In the genomic region with DNA sequence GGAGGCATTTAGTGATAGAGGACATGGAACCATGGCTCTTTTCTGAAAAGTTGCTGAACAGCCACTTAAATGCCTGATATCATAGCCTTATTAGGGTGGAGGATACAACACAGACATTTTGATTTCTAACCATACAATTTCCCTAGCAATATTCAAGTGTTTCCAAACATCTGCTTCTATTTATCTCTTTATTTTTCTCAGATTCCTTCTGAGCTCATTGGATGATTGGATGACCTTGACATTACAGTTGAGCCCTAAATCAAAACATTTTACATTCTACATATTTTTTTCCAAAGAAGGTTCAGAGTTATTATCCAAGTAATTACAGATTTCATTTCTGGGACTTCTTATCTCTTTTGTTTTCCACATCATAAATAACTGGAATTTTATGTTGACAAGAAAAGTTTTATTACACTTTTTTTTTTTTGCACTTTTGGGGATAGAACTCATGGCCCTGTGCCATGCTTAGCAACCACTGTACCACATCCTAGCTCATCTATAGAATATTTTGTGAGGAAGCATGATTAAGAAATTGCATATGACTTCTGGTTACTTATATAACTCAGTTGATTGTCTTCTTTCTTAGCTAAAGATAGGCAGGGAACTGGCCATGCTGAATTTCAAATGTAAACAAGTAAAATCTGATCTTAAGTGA, we compare ENCODE assay signal across 30 mouse cellular contexts.
DNase-seq lines count a peak whose midpoint lies in the region; ATAC-seq and TF ChIP-seq lines count a peak whose summit lies in the region.
"Had no signal": no experiment of that assay in that cellular context is flagged by ENCODE, and none has a peak within 500 bp of the region (broad histone marks: within the 10 kb centered on the region; RNA-seq: fewer than 3 reads in every experiment).

No protein-coding gene starts in this region.

- H3K36me3 ChIP-seq in kidney, embryonic 15.5 days, result no peaks in the 10 kb centered on the region
- H3K36me3 ChIP-seq in lung, embryonic 14.5 days (ENCODE audit: insufficient read depth), result no peaks in the 10 kb centered on the region
- no peaks in the 10 kb centered on the region for H3K36me3 ChIP-seq in C2C12 (ENCODE audit: control insufficient read depth, insufficient read depth)
- H3K36me3 ChIP-seq: embryonic facial prominence, embryonic 15.5 days; G1E; hindbrain, embryonic 12.5 days; liver, embryonic 12.5 days; midbrain, embryonic 10.5 days; midbrain, embryonic 15.5 days had no signal

- no peak overlapping the region for H3K9ac ChIP-seq in kidney, embryonic 15.5 days
- H3K9ac ChIP-seq in lung, embryonic 14.5 days, result no peak overlapping the region
- H3K9ac ChIP-seq: embryonic facial prominence, embryonic 15.5 days; forebrain, embryonic 13.5 days; hindbrain, embryonic 12.5 days; liver, embryonic 12.5 days; liver, postnatal 0 days; midbrain, embryonic 15.5 days had no signal

- TF ChIP-seq CTCF in lung, embryonic 14.5 days (IDR thresholded peaks at IDR 0.05; ENCODE audit: low read depth), result no peak
- TF ChIP-seq CTCF in C2C12 (IDR thresholded peaks at IDR 0.05; ENCODE audit: control insufficient read depth, insufficient read depth, insufficient read length), result no peak

- H3K27me3 ChIP-seq in kidney, embryonic 15.5 days, result no peaks in the 10 kb centered on the region
- no peaks in the 10 kb centered on the region for H3K27me3 ChIP-seq in lung, embryonic 14.5 days (ENCODE audit: insufficient read depth, low read length)
- no peaks in the 10 kb centered on the region for H3K27me3 ChIP-seq in C2C12 (ENCODE audit: control insufficient read depth, insufficient read depth, insufficient read length)
- H3K27me3 ChIP-seq: embryonic facial prominence, embryonic 15.5 days; forebrain, embryonic 13.5 days; hindbrain, embryonic 12.5 days; liver, embryonic 12.5 days; midbrain, embryonic 15.5 days; Patski had no signal

- no peak for DNase-seq in kidney, postnatal 25 days
- DNase-seq in lung, embryonic 14.5 days, result peak; percentile 71
- DNase-seq in lung, adult 18-20 months, result no peak
- peak; percentile 20 for DNase-seq in adipocyte (ENCODE audit: low spot score)
- no peak for DNase-seq in spleen, adult 12 weeks (ENCODE audit: low spot score)
- DNase-seq: adrenal gland, postnatal 25 days; cerebellum, adult 11-12 months; cerebellum, adult 9-11 months; embryo, embryonic 11 days; gastrocnemius, postnatal 10 days; heart, adult 18-20 months; heart, postnatal 36 days; layer of hippocampus, adult 9-11 months; liver, postnatal 0 days; right cerebral cortex, postnatal 25 days; spleen, adult 18-20 months; thymus, postnatal 14 days had no signal

- peak overlapping the region; percentile 75 for H3K27ac ChIP-seq in kidney, embryonic 15.5 days
- H3K27ac ChIP-seq in lung, embryonic 14.5 days (ENCODE audit: low read depth), result peak overlapping the region; percentile 71; the same call in 1 of the 2 replicates
- H3K27ac ChIP-seq: embryonic facial prominence, embryonic 15.5 days; forebrain, embryonic 13.5 days; hindbrain, embryonic 12.5 days; liver, embryonic 12.5 days; midbrain, embryonic 10.5 days; midbrain, embryonic 15.5 days had no signal

- H3K79me3 ChIP-seq in C2C12 (ENCODE audit: low read depth), result no peaks in the 10 kb centered on the region

- H3K4me3 ChIP-seq in kidney, embryonic 15.5 days (replicated peaks), result no peak overlapping the region
- H3K4me3 ChIP-seq in lung, embryonic 14.5 days (ENCODE audit: low read depth, low read length), result no peak overlapping the region
- no peak overlapping the region for H3K4me3 ChIP-seq in C2C12 (ENCODE audit: insufficient read depth, poor library complexity, severe bottlenecking)
- H3K4me3 ChIP-seq: embryonic facial prominence, embryonic 15.5 days; forebrain, embryonic 13.5 days; hindbrain, embryonic 12.5 days; liver, embryonic 12.5 days; midbrain, embryonic 10.5 days; midbrain, embryonic 15.5 days had no signal

- H3K9me3 ChIP-seq in kidney, embryonic 15.5 days (replicated peaks), result no peaks in the 10 kb centered on the region
- H3K9me3 ChIP-seq in lung, embryonic 14.5 days (ENCODE audit: low read depth, low read length), result no peaks in the 10 kb centered on the region
- H3K9me3 ChIP-seq: embryonic facial prominence, embryonic 15.5 days; forebrain, embryonic 13.5 days; hindbrain, embryonic 12.5 days; liver, embryonic 12.5 days; midbrain, embryonic 10.5 days; midbrain, embryonic 15.5 days had no signal

- no peak overlapping the region for H3K4me2 ChIP-seq in kidney, embryonic 15.5 days
- H3K4me2 ChIP-seq in lung, embryonic 14.5 days, result no peak overlapping the region
- H3K4me2 ChIP-seq: embryonic facial prominence, embryonic 15.5 days; forebrain, embryonic 13.5 days; heart, embryonic 11.5 days; hindbrain, embryonic 12.5 days; liver, embryonic 12.5 days; midbrain, embryonic 15.5 days had no signal

- no peaks in the 10 kb centered on the region for H3K79me2 ChIP-seq in C2C12 (ENCODE audit: control insufficient read depth, insufficient read depth)

- H3ac ChIP-seq in C2C12 (ENCODE audit: control insufficient read depth, insufficient read length, low read depth), result no peak overlapping the region

- no peak for ATAC-seq in kidney, embryonic 15.5 days (replicated peaks; ENCODE audit: low FRiP score)
- peak; percentile 48; the same call in 1 of the 2 replicates for ATAC-seq in lung, embryonic 14.5 days (ENCODE audit: insufficient read depth)
- ATAC-seq in megakaryocyte progenitor cell, adult 5-6 weeks (replicated peaks; ENCODE audit: poor library complexity), result no peak
- ATAC-seq: forebrain, embryonic 13.5 days; intestine, embryonic 16.5 days; liver, embryonic 12.5 days; midbrain, embryonic 15.5 days had no signal

- H3K4me1 ChIP-seq in kidney, embryonic 15.5 days, result peaks cover 5% of the 10 kb centered on the region; the same call in 1 of the 2 replicates
- H3K4me1 ChIP-seq in lung, embryonic 14.5 days (ENCODE audit: insufficient read depth), result peaks cover 11% of the 10 kb centered on the region; the same call in 1 of the 2 replicates
- H3K4me1 ChIP-seq: embryonic facial prominence, embryonic 15.5 days; forebrain, embryonic 13.5 days; hindbrain, embryonic 12.5 days; liver, embryonic 12.5 days; midbrain, embryonic 10.5 days; midbrain, embryonic 15.5 days had no signal

TF ChIP-seq in C2C12, 6 proteins besides CTCF, POLR2A, EP300 and RAD21:
- no peak for TF ChIP-seq FOSL1 (IDR thresholded peaks at IDR 0.05; ENCODE audit: insufficient read depth, low read length, poor library complexity, severe bottlenecking)
- TF ChIP-seq MAX (IDR thresholded peaks at IDR 0.05), result peak; percentile 10
- TF ChIP-seq MYOD1 (IDR thresholded peaks at IDR 0.05; ENCODE audit: control insufficient read depth, insufficient read length, low read depth), result no peak
- TF ChIP-seq USF1 (IDR thresholded peaks at IDR 0.05; ENCODE audit: low read depth), result no peak
- peak; percentile 2 for TF ChIP-seq CEBPB (IDR thresholded peaks at IDR 0.05; ENCODE audit: low read depth)
TF ChIP-seq in C2C12: peak in this region for 2.

Comparison
In these comparisons a context has a peak if more than half of its experiments do, and no peak if none do; other contexts are left out.
1. DNase-seq: peak in lung, embryonic 14.5 days (single experiment) and adipocyte (single experiment); none in kidney, postnatal 25 days (0 of 2), lung, adult 18-20 months (0 of 2) and spleen, adult 12 weeks (single experiment).